Mouse (Mus musculus): ENCODE measurements around the gene Jmy.

The Jmy gene

GRCm38 (mm10) chr13:93380399-93381063, 119.1 kb downstream of the Jmy start:
- no peak for DNase-seq (ENCODE audit: low read depth, low spot score)
